Mouse (Mus musculus) stomach, embryonic 16.5 days (tissue): ENCODE data around the gene H2afv. TPM values are rescaled to one million over a fixed set of nuclear protein-coding genes. Genes with fewer than 3 reads are reported as not detected.
A peak's percentile ranks its signal among the peaks of the same experiment; 100 is the strongest.

Experiments used
- ATAC-seq: fragments of 200-750 bp; cut with Nextera tagmentation; 2 replicates; pipeline ENCODE4 v1.8.0; 2017; ENCODE audit warnings: moderate number of reproducible peaks, moderate TSS enrichment; ENCODE audit not compliant: insufficient read depth, low FRiP score
- H3K27ac ChIP-seq: fragments of 300-500 bp; sonication (generic); 2 replicates; pipeline ENCODE4 v1.5.1; 2014; ENCODE audit warnings: low read length
- H3K27me3 ChIP-seq: fragments of 300-500 bp; sonication (generic); 2 replicates; pipeline ENCODE4 v1.6.1; 2014; ENCODE audit warnings: low read length, control low read depth, mixed read lengths; ENCODE audit not compliant: control insufficient read depth, insufficient read depth
- H3K36me3 ChIP-seq: fragments of 300-500 bp; sonication (generic); 2 replicates; pipeline ENCODE4 v1.6.1; 2014; ENCODE audit warnings: low read length; ENCODE audit not compliant: control insufficient read depth, insufficient read depth
- H3K4me1 ChIP-seq: fragments of 300-500 bp; sonication (generic); 2 replicates; pipeline ENCODE4 v1.6.1; 2014; ENCODE audit warnings: low read length, control low read depth, mixed read lengths; ENCODE audit not compliant: control insufficient read depth, insufficient read depth
- H3K4me2 ChIP-seq: fragments of 300-500 bp; sonication (generic); 2 replicates; pipeline ENCODE4 v1.6.1; 2014; ENCODE audit warnings: low read depth, low read length, mixed read lengths
- H3K4me3 ChIP-seq: fragments of 300-500 bp; sonication (generic); replicated peaks from 2 replicates; pipeline ENCODE4 v1.5.1; 2014; ENCODE audit warnings: mild to moderate bottlenecking, low read length
- H3K9ac ChIP-seq: fragments of 300-500 bp; sonication (generic); 2 replicates; pipeline ENCODE4 v1.6.1; 2014; ENCODE audit warnings: low read length
- H3K9me3 ChIP-seq: fragments of 300-500 bp; sonication (generic); replicated peaks from 2 replicates; pipeline ENCODE4 v1.6.1; 2016; ENCODE audit warnings: low read length, control low read depth; ENCODE audit not compliant: control insufficient read depth
- WGBS: fragments of 180-500 bp; shearing (Covaris S2); extraction: QIAGEN DNeasy Blood & Tissue Kit; methylation state at CpG from one replicate; pipeline ENCODE4 v1.1.7; 2014; 5-methylcytosine and 5-hydroxymethylcytosine counted together
- polyA plus RNA-seq: library from polyadenylated mRNA; unstranded; fragments of >200 nt; fragmentation: Nextera tagmentation; extraction: Ambion mirVana; gene quantifications from 2 replicates; pipeline ENCODE4 v1.2.1, GENCODE M21; 2015

H2afv gene
- polyA plus RNA-seq: 357 and 363 TPM in 2 replicates

DNA sequence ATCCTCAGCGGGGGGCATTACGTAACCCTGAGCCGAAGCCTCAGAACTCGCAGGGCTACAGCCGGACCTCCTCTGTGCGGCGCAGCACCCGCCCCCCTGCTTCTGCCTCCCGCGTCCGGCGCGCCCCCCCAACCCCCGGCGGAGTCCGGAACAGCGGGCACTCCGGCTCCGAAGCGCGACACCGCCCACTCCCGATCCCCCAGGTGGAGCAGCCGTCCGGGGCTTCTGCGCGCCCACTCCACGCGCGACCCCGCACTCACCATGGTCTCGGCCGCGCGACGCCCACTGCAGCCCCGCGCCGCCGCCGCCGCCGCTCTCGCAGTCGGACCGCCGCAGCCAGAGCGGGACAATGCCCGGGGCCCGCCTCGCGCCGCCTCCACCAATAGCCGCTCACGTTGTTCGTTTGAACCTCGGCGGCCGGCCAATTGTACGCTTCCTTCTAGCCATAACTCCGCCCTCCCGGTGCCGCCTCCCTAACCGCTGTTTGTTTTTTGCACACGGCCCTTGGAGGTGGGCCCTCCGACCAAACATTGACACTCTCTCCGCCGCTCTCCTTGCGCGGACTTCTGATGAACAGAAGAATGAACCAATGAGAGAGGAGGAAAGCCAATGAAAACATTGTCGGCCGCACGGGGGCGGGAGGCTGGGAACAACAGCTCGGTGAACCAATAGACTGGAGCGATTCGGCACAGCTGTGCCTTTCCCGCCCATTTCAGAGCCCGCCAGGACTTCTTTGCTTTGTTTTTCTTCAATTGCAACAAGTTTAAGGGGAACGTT lies at the start of gene H2afv:
TSS of gene H2afv (minus strand) at position 367 of the 777 bp plus-strand sequence.
- Histone ChIP-seq H3K9me3 (no peaks in the 10 kb centered on the region), H3K36me3 (peaks cover 9% of the 10 kb centered on the region), H3K4me1 (peaks cover 7% of the 10 kb centered on the region; the same call in 1 of the 2 replicates), H3K4me2 (peak within 1 kb of the TSS; percentile 68), H3K27me3 (no peaks in the 10 kb centered on the region), H3K27ac (peak within 1 kb of the TSS; percentile 94), H3K4me3 (peak within 1 kb of the TSS; percentile 82), H3K9ac (peak within 1 kb of the TSS; percentile 89)
- under 1% methylated on average over 77 of the region's 80 CpGs for WGBS
- ATAC-seq: peak; percentile 99

DNA sequence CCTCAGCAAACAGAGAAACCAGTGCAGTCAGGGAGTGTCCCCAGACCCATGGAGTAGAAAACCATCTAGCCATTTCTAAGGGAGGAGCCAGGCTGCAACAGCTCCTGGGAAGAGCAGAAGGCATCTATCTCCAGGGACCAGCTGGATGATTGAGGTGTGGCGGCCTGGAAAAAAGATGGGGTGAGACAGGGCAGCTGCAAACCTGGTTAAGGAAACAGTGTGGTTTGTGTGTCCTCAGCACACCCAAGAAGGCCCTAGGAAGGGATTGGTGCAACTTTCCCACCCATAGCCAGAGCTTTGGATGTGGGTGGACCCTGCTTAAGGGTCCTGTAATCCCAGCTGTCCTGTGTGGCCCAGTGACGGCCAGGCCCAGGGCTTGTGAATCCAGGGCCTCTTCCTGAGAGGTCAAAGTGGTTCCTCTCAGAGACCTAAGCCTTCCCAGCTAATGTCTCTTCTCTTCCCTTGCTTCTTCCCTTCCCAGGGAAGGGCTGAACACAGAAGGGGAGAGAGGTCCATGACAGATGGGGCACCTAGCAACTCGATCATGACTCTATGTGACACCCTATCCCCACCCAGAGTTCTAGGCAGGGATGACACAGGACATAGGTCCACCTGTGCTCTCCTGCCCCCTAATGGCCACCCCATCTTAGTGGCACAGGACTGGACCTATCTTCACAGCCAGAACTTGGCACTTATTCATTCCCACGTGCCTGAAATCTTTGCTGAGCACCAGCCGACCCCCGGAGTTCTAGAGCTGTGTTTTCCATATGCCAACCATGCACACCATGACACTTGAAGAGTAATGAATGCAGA lies 45.7 kb upstream of the H2afv start:
- no peaks in the 10 kb centered on the region for H3K4me1 ChIP-seq
- no peaks in the 10 kb centered on the region for H3K9me3 ChIP-seq
- H3K4me2 ChIP-seq: no peak overlapping the region
- no peaks in the 10 kb centered on the region for H3K36me3 ChIP-seq
- no peak overlapping the region for H3K9ac ChIP-seq
- ATAC-seq: peak; percentile 53
- H3K4me3 ChIP-seq: no peak overlapping the region
- H3K27ac ChIP-seq: no peak overlapping the region
- no peaks in the 10 kb centered on the region for H3K27me3 ChIP-seq
- 48% methylated on average over 6 of the region's 6 CpGs for WGBS

DNA sequence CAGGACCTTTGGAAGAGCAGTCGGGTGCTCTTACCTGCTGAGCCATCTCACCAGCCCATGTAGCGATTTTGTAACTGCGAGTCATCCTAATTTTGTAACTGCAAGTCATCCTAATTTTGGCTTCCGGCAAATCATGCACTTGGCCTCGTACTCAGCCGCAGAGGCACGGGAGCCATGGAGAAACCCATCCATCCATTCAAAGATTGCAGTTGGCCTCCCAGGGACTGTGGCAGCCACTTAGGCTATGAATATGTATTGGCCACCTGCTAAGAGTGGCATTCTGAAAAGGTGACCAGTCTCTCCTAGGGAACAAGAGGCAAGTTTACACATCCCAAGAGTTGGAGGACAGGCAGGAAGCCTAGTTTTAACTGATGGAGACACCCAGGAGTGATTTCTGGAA lies 45.0 kb upstream of the H2afv start:
- Histone ChIP-seq H3K9ac (no peak overlapping the region), H3K4me2 (no peak overlapping the region), H3K9me3 (no peaks in the 10 kb centered on the region), H3K4me1 (no peaks in the 10 kb centered on the region), H3K27me3 (no peaks in the 10 kb centered on the region), H3K4me3 (no peak overlapping the region), H3K36me3 (no peaks in the 10 kb centered on the region), H3K27ac (no peak overlapping the region)
- no peak for ATAC-seq
- WGBS: 85% methylated on average over 7 of the region's 7 CpGs

DNA sequence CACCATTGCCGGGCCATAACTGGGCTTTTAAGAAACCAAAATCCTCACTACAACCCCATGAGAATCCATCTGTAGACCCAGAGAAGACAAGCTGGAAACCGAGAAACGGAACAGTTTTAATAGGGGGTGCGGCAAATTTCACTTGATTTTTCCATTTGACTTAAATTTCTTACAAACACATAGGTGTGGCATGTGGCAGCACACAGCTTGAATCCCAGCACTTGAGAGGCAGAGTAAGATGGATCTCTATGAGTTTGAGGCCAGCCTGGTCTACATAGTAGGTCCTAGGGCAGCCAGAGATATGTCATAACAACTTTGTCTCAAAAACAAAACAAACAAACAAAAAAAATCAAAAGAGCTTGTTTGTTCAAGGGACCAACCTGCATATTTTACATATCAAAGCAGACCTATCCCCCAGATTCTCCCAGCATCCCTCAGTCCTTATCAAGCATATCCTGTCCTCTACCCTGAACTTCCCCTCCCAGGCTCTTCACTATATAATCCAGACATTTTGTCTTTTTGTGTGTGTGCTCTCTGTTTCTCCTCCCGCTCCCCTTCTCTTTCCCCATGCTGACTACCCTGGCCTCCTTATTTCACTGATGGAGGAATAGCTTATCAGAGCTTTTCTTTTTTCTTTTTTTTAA lies 43.9 kb upstream of the H2afv start:
- no peak overlapping the region for H3K9ac ChIP-seq
- no peaks in the 10 kb centered on the region for H3K27me3 ChIP-seq
- 96% methylated on average over 5 of the region's 5 CpGs for WGBS
- no peaks in the 10 kb centered on the region for H3K9me3 ChIP-seq
- H3K36me3 ChIP-seq: no peaks in the 10 kb centered on the region
- H3K4me2 ChIP-seq: no peak overlapping the region
- no peak for ATAC-seq
- H3K4me3 ChIP-seq: no peak overlapping the region
- no peaks in the 10 kb centered on the region for H3K4me1 ChIP-seq
- H3K27ac ChIP-seq: no peak overlapping the region

DNA sequence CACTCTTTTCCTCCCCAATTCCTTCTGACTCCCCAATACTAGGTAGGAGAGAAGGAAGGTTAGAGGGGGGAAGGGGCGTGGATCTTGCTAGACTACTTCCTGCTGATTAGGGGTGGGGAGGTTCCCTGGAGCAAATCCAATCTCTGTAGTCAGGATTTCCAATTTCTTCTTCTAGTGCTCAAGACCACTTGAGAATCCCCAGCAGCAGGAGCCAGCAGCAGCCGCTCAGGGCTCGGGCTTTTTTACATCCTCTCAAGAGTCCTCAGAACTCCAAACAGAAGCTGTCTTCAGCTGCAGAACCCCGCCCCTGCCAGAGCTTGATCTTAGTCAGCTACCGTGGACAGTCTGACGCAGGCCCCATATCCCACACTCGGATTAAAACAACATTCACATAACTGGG lies 43.3 kb upstream of the H2afv start:
- 34% methylated on average over 7 of the region's 7 CpGs for WGBS
- Histone ChIP-seq H3K27ac (no peak overlapping the region), H3K9ac (no peak overlapping the region), H3K4me3 (no peak overlapping the region), H3K27me3 (no peaks in the 10 kb centered on the region), H3K4me2 (no peak overlapping the region), H3K4me1 (no peaks in the 10 kb centered on the region), H3K9me3 (no peaks in the 10 kb centered on the region), H3K36me3 (no peaks in the 10 kb centered on the region)
- no peak for ATAC-seq

DNA sequence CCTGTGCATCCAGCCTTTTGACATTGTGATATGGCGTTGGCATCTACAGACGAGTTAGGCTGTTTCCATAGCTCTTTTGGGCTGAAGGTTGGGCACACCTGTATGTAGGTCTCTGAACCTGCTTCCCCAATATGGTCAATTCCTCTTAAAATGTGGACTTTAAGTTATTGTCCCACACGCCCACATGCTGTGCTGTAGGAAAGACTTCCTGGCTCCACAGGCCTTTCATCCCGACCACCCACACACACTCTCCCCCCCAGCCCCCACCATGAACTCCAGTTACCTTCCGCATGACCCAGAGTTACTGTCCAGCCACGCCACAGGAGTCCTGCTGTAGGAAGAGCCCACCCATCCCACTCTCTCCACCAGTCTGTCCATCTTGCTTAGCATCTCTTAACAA lies 42.7 kb upstream of the H2afv start:
- Histone ChIP-seq H3K27me3 (no peaks in the 10 kb centered on the region), H3K27ac (no peak overlapping the region), H3K36me3 (no peaks in the 10 kb centered on the region), H3K4me1 (no peaks in the 10 kb centered on the region), H3K9me3 (no peaks in the 10 kb centered on the region), H3K4me2 (no peak overlapping the region), H3K4me3 (no peak overlapping the region), H3K9ac (no peak overlapping the region)
- WGBS: 74% methylated on average over 6 of the region's 6 CpGs
- no peak for ATAC-seq

DNA sequence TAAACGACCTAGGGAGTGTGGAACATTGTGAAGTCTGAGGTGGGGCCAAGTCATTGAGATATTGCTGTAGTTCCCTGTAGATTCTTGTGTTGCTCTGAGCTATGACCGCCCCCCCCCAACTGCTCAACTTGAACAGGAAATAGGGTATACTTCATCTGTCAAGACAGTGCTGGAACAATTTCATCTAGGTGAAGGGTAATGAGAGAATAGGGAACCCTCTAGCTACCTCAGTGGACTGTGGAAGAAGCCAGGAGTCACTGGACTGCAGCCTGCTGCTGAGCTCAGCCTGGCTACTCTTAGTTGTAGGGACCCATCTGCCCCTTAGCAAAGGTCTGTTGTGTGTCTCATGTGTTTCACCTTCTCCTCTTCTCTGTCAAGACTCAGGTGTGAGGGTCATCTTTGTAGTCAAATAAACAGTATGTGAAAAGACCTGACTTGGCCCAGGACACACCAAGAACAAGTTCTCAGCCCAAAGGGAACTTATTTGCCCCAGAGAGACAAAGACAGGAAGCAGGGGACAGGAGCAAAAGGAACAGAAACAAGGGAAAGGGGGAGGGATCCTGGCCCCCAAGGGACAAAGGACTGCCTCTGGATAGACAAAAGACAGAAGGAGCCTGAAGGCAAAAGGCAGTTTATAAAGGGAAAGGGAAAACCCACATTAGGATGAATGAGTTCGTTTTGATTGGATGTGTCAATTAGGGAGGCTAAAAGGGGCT lies 40.2 kb upstream of the H2afv start:
- Histone ChIP-seq H3K9me3 (no peaks in the 10 kb centered on the region), H3K4me2 (no peak overlapping the region), H3K4me1 (no peaks in the 10 kb centered on the region), H3K9ac (no peak overlapping the region), H3K27ac (no peak overlapping the region), H3K27me3 (no peaks in the 10 kb centered on the region), H3K4me3 (no peak overlapping the region), H3K36me3 (no peaks in the 10 kb centered on the region)
- ATAC-seq: no peak
- 62% methylated on average over 3 of the region's 3 CpGs for WGBS

DNA sequence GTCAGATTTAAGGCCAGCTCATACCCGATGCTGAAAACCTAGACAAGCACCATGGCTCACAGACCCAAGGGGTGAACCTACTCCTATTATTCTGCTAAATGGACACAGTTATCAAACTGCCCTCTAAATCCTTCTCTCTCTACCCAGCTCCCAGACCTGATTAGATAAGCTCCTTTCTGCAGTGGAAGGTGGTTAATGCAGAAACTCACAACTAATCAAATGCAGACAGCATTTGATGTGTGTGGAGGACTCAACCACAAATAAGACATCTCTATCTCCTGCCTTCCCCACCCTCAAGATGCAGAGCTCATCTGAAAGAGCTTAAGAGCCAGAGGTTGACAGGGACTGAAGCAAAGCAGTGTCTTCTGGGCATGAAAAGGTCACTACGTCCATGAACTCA lies 38.9 kb upstream of the H2afv start:
- Histone ChIP-seq H3K9me3 (no peaks in the 10 kb centered on the region), H3K27ac (no peak overlapping the region), H3K36me3 (no peaks in the 10 kb centered on the region), H3K4me2 (no peak overlapping the region), H3K4me1 (no peaks in the 10 kb centered on the region), H3K27me3 (no peaks in the 10 kb centered on the region), H3K4me3 (no peak overlapping the region), H3K9ac (no peak overlapping the region)
- 67% methylated on average over 2 of the region's 2 CpGs for WGBS
- ATAC-seq: no peak
